Mouse (Mus musculus): Measurements from ENCODE around the gene Ythdf2. TPM values are rescaled to one million over a fixed set of nuclear protein-coding genes. Genes with fewer than 3 reads are reported as not detected.

The Ythdf2 gene
- polyA plus RNA-seq, 1 experiment from 2014 or later, result 134 TPM

DNA sequence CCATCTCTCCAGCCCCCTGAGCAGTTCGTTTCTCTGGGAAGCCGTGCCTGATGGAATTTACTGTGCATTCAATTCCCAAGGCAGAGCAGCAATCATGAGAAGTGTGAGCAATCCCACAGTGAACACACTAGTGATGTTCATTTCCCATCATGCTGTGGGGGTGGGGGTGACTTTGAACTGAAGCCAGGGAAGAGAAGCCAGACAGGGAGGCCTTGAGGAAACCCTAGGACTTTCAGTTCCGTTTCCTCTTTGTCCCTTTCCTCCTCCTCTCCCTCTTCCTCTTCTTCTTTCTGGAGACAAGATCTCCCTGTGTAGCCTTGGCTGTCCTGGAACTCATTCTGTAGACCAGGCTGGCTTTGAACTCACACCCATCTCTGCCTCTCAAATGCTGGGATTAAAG is 44.7 kb downstream of the Ythdf2 start:
- no peak overlapping the region for H3K4me2 ChIP-seq
- no peaks in the 10 kb centered on the region for H3K9me3 ChIP-seq
- H3K36me3 ChIP-seq, result no peaks in the 10 kb centered on the region
- H3K9ac ChIP-seq, result no peak overlapping the region
- peaks cover 23% of the 10 kb centered on the region for H3K4me1 ChIP-seq (replicated peaks)
- no peak for ATAC-seq (ENCODE audit: low FRiP score)
- no peaks in the 10 kb centered on the region for H3K27me3 ChIP-seq
- H3K4me3 ChIP-seq, result no peak overlapping the region
- H3K27ac ChIP-seq, result no peak overlapping the region
- 93% methylated on average over 3 of the region's 3 CpGs for WGBS

DNA sequence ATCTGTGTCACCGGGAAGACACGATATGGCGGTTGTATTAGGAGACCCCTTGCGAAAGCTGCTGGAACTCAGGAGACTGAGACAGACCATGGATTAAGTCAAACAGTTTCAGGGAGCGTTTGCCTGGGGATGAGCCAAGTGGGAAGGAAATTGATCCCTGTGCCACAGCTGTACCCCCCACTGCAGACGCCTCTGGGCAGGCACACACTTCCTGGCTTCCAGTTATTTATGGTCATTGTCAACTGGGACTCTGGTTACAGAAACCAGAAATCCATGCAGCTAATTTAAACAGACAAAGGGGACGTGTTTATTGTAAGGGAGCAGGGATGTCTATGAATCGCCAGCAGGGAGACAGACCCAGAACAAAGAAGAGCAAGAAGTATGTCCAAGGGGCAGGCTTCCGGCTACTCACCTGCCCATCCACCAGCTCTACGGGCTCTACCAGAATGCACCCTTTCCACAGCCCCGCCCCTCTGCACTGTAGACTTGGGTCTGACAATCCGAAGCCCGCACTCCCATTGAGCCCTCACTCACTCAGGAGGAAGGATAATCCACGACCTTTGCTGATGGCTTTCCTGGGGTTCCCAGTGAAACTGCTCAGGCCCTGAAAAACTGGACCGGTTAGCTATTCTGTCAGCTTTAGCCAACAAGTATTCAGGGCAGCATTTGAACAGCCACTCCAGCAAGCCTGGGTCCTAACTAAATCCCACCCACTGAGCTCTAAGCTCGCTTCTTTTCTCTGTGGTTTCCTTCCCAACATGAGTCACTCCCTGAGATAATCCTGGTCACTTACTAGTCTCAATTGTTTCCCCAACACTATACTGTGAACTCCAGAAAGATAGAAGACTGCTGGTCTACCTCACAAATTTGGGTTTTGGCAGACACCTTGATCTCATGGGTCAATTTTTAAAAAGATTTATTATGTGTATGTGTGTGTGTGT is 45.5 kb downstream of the Ythdf2 start:
- ATAC-seq (ENCODE audit: low FRiP score), result no peak
- Histone ChIP-seq H3K27ac (no peak overlapping the region), H3K36me3 (no peaks in the 10 kb centered on the region), H3K4me3 (no peak overlapping the region), H3K9ac (no peak overlapping the region), H3K4me2 (no peak overlapping the region), H3K4me1 (replicated peaks) (peaks cover 23% of the 10 kb centered on the region), H3K27me3 (no peaks in the 10 kb centered on the region), H3K9me3 (no peaks in the 10 kb centered on the region)
- 60% methylated on average over 16 of the region's 16 CpGs for WGBS

DNA sequence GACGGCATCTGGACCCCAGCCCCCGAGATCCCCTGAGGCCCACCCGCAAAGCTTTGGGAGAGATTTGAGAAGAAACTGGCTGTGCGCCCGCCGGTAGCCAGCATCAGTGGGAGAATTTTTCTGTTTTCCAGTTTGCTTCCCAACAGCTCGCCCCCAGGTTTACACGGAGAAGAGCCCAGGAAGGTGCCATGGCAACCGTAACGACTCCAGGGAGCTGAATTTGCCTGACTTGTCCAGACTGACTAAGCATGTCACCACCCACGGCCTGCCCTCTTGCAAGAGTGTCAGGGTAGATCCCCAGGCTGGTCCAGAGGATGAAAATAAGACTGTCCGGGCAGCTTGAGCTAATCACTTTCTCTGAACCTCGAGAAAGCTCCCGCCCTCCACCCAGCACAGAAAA is 46.4 kb downstream of the Ythdf2 start:
- no peaks in the 10 kb centered on the region for H3K36me3 ChIP-seq
- H3K4me1 ChIP-seq (replicated peaks), result peaks cover 17% of the 10 kb centered on the region
- H3K4me3 ChIP-seq, result no peak overlapping the region
- H3K27ac ChIP-seq, result peak overlapping the region; percentile 30; the same call in 1 of the 2 replicates
- no peak overlapping the region for H3K4me2 ChIP-seq
- no peaks in the 10 kb centered on the region for H3K27me3 ChIP-seq
- no peak overlapping the region for H3K9ac ChIP-seq
- no peaks in the 10 kb centered on the region for H3K9me3 ChIP-seq
- no peak for ATAC-seq (ENCODE audit: low FRiP score)
- 46% methylated on average over 14 of the region's 14 CpGs for WGBS

DNA sequence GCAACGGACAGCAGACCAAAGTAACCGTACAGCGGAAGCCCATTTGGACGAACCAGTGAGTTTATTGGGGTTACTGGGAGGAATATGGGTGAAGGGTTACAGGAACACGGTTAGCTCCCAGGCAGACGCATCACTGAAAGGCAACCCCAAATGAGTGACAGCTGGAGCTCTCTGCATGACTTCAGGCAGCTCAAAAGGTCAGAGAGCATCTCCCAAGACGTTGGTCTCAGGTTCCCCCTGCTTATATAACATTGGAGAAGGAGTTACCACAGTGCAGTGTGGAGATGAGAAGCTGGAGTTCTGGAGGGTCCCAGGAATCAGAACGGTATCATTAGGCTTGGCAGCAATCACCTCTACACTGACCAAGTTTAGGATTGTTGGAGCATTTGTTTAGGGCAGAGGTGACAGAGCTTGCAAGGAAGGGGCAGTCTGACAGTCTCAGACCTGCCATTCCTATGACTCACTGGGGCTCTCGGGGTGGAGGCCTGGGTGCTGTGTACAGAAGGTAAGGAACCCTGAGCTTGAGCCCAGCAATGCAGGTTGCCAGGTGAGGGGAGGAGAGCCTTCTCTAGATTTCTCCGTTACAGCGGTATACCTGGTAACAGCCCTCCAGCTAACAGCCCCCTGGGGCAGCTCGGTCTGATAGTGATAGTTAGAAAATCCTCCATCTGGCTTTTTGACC is 55.0 kb downstream of the Ythdf2 start:
- no peaks in the 10 kb centered on the region for H3K27me3 ChIP-seq
- no peak overlapping the region for H3K4me3 ChIP-seq
- H3K27ac ChIP-seq, result no peak overlapping the region
- ATAC-seq (ENCODE audit: low FRiP score), result no peak
- no peaks in the 10 kb centered on the region for H3K9me3 ChIP-seq
- H3K4me2 ChIP-seq, result no peak overlapping the region
- H3K36me3 ChIP-seq, result no peaks in the 10 kb centered on the region
- H3K4me1 ChIP-seq (replicated peaks), result peaks cover 10% of the 10 kb centered on the region
- WGBS, result 58% methylated on average over 12 of the region's 12 CpGs
- no peak overlapping the region for H3K9ac ChIP-seq

DNA sequence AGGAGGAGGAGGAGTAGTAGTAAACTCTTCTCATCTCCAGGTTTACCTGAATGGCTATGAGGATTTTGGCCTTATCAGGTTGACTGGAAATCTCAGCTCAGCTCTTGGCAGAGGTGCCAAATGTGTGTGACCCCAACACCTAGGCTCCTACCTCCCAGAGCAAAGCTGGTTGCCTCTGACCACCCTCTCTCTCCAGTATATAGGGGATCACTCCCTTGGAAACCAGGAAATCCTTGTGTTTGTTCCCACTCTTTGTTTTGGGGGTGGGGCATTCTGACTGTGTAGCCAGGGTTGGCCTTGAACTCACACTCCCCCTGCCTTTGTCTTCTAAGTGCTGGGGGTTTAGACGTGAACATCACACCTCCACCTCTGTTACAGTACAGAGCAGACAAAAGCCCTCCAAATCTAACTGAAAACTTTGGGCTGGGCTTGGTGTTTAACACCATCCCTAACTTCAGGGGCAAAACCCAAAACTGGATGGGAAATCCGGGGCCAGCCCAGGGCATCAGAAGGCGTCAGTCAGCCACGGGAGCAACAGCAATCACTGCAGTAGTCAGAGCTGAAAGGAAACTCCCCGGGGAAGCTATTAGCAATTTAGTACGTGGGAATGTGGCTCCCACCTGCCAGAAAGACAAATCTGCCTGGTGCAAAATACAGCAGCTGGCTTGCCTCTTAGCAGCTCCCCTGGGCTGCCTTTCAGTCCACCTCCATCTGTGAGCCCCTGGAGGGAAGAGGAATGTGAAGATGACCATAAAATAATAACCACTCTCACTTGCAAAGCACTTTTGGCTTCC is 57.0 kb downstream of the Ythdf2 start:
- Histone ChIP-seq H3K9ac (0 out of 2 replicates have a peak overlapping the region, but pooled peaks have one; percentile 29), H3K4me3 (no peak overlapping the region), H3K27me3 (no peaks in the 10 kb centered on the region), H3K4me2 (no peak overlapping the region), H3K4me1 (replicated peaks) (peaks cover 10% of the 10 kb centered on the region), H3K36me3 (no peaks in the 10 kb centered on the region), H3K9me3 (no peaks in the 10 kb centered on the region), H3K27ac (no peak overlapping the region)
- WGBS, result 5% methylated on average over 6 of the region's 6 CpGs
- no peak for ATAC-seq (ENCODE audit: low FRiP score)

DNA sequence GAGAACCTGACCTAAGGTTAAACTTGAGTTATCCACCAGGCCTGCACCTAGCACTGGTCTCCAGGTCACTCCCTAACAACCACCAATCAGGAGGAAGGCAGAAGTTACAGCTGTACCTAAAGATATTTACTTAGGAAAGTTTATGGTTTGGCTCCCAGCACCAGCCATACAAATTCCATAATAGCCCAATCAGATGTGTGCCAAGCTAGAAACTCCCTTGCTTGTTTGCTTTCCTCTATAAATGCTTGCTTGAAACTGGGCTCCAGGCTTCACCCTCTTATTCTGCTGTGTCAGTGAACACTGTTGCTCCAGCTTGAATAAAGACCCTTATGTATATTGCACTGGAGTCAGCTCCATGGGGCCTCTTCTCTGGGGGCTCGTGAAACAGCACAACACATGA is 60.4 kb downstream of the Ythdf2 start:
- Histone ChIP-seq H3K9me3 (no peaks in the 10 kb centered on the region), H3K9ac (no peak overlapping the region), H3K4me3 (no peak overlapping the region), H3K36me3 (no peaks in the 10 kb centered on the region), H3K27me3 (0 out of 2 replicates have a peak, but pooled peaks cover 3% of the 10 kb centered on the region), H3K4me2 (no peak overlapping the region), H3K27ac (no peak overlapping the region), H3K4me1 (replicated peaks) (peaks cover 10% of the 10 kb centered on the region)
- WGBS, result 66% methylated on average over 1 of the region's 1 CpGs
- no peak for ATAC-seq (ENCODE audit: low FRiP score)

DNA sequence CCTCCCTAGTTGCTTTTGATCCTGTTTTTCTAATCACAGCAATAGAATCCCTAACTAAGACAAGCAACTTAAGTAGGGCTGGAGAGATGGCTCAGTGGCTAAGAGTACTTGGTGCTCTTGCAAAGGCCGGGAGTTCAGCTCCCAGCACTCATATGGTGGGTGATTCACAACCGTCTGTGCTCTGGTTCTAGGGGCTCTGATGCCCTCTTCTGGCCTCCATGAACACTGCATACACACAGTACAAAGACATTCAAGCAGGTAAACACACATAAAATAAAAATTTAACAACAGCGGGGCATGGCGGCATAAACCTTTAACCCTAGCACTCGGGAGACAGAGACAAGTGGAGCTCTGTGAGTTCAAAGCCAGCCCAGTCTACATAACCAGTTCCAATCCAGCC is 65.9 kb downstream of the Ythdf2 start:
- Histone ChIP-seq H3K4me2 (no peak overlapping the region), H3K9ac (no peak overlapping the region), H3K27ac (no peak overlapping the region), H3K9me3 (no peaks in the 10 kb centered on the region), H3K36me3 (no peaks in the 10 kb centered on the region), H3K4me1 (replicated peaks) (peaks cover 10% of the 10 kb centered on the region), H3K4me3 (no peak overlapping the region), H3K27me3 (peaks cover 57% of the 10 kb centered on the region)
- 76% methylated on average over 5 of the region's 5 CpGs for WGBS
- ATAC-seq (ENCODE audit: low FRiP score), result no peak

DNA sequence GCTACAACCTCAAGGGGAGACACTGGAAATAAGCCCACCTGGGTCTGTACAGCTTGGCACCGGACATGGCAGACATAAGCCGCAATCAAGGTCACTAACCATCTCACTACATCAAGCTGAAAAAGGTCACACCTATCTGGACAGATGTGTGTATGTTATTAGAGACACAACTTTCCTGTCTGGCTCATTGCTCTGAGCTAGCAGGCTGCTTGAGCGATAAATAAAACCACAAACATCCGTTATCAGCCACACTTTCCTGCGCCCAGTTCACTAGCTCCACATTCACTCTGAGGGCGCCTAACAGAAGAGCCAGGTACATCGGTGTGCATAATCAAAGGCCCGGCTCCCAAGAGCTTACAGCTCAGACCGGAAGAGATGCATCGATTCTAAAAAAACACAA is 67.0 kb downstream of the Ythdf2 start:
- Histone ChIP-seq H3K9me3 (no peaks in the 10 kb centered on the region), H3K4me3 (peak overlapping the region; percentile 43; the same call in 1 of the 2 replicates), H3K4me1 (replicated peaks) (peaks cover 10% of the 10 kb centered on the region), H3K27ac (no peak overlapping the region), H3K36me3 (no peaks in the 10 kb centered on the region), H3K4me2 (no peak overlapping the region), H3K9ac (no peak overlapping the region), H3K27me3 (peaks cover 68% of the 10 kb centered on the region)
- no peak for ATAC-seq (ENCODE audit: low FRiP score)
- 40% methylated on average over 10 of the region's 10 CpGs for WGBS

DNA sequence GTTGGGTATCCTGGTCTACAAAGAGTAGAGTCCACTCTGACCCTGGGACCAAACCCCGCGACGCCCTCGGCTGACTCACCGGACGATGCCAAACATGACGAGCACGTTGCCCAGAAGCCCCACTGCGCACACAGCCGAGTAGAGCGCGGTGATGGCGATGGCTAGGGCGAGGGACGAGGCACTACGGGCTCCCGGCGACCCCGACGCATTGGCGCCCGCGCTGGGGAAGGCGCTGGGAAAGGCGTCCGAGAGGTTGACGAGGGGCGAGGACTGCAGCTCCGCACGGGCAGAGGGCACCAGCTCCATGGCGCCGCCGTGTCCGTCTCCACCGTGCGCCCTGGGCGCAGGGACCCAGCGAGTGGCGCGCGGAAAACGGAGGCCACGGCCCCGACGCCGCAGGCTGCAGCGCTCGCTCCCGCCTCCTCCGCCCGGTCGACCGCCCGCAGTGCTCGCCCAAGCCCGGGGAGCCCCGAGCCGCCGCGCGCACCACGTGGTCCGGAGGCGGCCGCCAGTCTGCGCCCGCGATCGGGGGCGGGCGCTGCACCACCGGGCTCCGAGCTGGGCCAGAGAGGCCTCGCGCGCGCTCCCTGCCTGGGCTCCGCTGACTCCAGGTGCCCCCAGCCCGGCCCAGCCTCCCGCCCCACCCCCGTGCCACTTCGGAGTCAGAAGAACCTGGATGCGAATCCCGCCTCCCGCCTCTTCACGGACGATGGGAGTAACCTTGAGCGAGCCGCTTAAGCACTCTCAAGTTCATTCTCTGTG is 67.8 kb downstream of the Ythdf2 start, which contains the start of gene Oprd1:
TSS of gene Oprd1 (minus strand) at position 407 of the 762 bp plus-strand sequence.
- Histone ChIP-seq H3K4me3 (peak within 1 kb of the TSS; percentile 43), H3K4me1 (replicated peaks) (peaks cover 10% of the 10 kb centered on the region), H3K9me3 (no peaks in the 10 kb centered on the region), H3K27me3 (peaks cover 68% of the 10 kb centered on the region), H3K27ac (no peak within 1 kb of the TSS), H3K36me3 (no peaks in the 10 kb centered on the region), H3K9ac (peak within 1 kb of the TSS; percentile 60; the same call in 1 of the 2 replicates), H3K4me2 (peak within 1 kb of the TSS; percentile 65)
- WGBS, result under 1% methylated on average over 83 of the region's 89 CpGs
- ATAC-seq (ENCODE audit: low FRiP score), result 0 out of 2 replicates have a peak, but pooled peaks have one; percentile 36

DNA sequence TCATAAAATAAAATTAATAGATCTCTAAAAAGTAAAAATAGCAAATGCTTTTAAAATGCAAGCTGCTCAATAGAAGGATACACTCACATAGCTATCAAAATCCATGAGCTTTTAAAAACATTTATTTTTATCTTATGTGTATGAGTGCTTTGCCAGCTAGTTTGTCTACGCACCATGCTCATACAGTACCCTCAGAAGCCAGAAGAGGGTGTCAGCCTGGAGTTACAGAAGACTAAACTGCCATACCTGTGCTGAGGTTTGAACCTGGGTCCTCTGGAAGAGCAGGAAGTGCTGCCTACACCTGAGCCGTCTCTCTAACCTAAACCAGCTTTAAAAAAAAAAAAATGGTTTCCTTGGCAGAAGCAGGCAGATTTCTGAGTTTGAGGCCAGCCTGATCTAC is 73.5 kb downstream of the Ythdf2 start:
- Histone ChIP-seq H3K9ac (no peak overlapping the region), H3K27me3 (peaks cover 35% of the 10 kb centered on the region), H3K4me3 (no peak overlapping the region), H3K27ac (no peak overlapping the region), H3K36me3 (no peaks in the 10 kb centered on the region), H3K4me2 (no peak overlapping the region), H3K9me3 (no peaks in the 10 kb centered on the region), H3K4me1 (replicated peaks) (no peaks in the 10 kb centered on the region)
- no peak for ATAC-seq (ENCODE audit: low FRiP score)
- WGBS, result 86% methylated on average over 2 of the region's 2 CpGs

DNA sequence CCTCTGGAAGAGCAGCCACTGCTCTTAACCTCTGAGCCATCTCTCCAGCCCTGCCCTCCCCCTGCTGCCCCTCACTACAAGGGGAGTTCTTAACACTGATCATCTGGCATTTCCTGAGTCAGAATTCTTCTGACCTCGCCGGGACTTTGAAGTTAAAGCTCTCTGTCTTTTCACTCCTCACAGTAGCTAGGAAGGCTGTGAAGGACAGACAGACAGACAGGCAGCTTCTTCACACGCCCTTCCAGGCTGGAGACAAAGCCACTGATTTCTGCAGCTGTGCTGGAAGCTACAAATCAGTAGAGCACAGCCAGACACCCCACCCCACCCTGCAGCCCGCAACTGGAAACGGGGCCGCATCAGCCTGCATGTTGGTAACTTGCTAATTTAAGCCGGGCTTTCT is 75.1 kb downstream of the Ythdf2 start:
- Histone ChIP-seq H3K27ac (no peak overlapping the region), H3K36me3 (no peaks in the 10 kb centered on the region), H3K4me2 (no peak overlapping the region), H3K9me3 (no peaks in the 10 kb centered on the region), H3K4me1 (replicated peaks) (no peaks in the 10 kb centered on the region), H3K4me3 (no peak overlapping the region), H3K9ac (no peak overlapping the region), H3K27me3 (peaks cover 18% of the 10 kb centered on the region)
- ATAC-seq (ENCODE audit: low FRiP score), result no peak
- WGBS, result 78% methylated on average over 7 of the region's 7 CpGs
